Mouse (Mus musculus) brain, embryonic 14.5 days (tissue): Measurements from ENCODE around the gene Pde4b. TPM values are rescaled to one million over a fixed set of nuclear protein-coding genes. Genes with fewer than 3 reads are reported as not detected.

Experiments used
- DNase-seq: peaks from one replicate; pipeline ENCODE4 v3.0.0-alpha.2; 2011; ENCODE audit warnings: low read depth
- CTCF ChIP-seq: fragments of 200-500 bp; IDR thresholded peaks from 2 replicates; pipeline ENCODE4 v1.5.1; 2012; ENCODE audit warnings: inconsistent platforms, mild to moderate bottlenecking, moderate library complexity, borderline replicate concordance; ENCODE audit not compliant: insufficient read depth, insufficient read length; ENCODE audit errors: extremely low read depth
- POLR2A ChIP-seq: fragments of 200-500 bp; IDR thresholded peaks from 2 replicates; pipeline ENCODE4 v1.6.1; 2012; ENCODE audit warnings: mild to moderate bottlenecking, inconsistent platforms, borderline replicate concordance; ENCODE audit not compliant: poor library complexity, insufficient read depth, insufficient read length, severe bottlenecking; ENCODE audit errors: extremely low read depth
- polyA plus RNA-seq: library from polyadenylated mRNA; depleted of rRNA; stranded (reverse); fragments of >200 nt; gene quantifications from 2 replicates; pipeline ENCODE4 v1.2.3, GENCODE M21; 2012

The Pde4b gene
- polyA plus RNA-seq, 1 experiment, result 35.0 TPM

DNA sequence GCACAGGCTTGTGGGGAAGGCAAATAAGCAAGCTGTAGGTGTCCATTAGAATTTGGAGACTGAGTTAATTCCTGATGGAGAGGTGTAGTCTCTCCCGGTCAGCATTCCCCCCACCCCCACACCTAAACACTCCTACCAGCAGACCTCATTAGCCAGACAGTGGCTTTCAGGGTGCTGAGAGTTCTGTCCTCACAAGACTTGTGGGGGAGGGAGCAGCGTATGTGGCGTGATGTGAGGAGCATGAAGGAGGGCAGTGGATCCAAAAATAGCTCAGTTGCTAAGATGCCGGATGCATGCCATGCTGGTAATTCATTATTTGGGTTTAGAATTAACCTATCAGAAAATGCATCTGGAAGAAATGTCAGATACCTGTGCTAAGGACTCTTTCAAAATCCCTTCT, 321.6 kb downstream of the Pde4b start:
- TF ChIP-seq CTCF, result no peak
- TF ChIP-seq POLR2A, result no peak
- peak; percentile 38 for DNase-seq

GRCm38 (mm10) chr4:102413101-102413500, 325.8 kb downstream of the Pde4b start:
- peak; percentile 70 for DNase-seq
- no peak for TF ChIP-seq CTCF
- no peak for TF ChIP-seq POLR2A

GRCm38 (mm10) chr4:102413794-102414193, 326.5 kb downstream of the Pde4b start:
- TF ChIP-seq CTCF, result no peak
- TF ChIP-seq POLR2A, result no peak
- DNase-seq, result peak; percentile 90

- peak; percentile 14 for DNase-seq
- TF ChIP-seq POLR2A, result no peak
- TF ChIP-seq CTCF, result no peak
Measured at GRCm38 (mm10) chr4:102414610-102415009, 327.3 kb downstream of the Pde4b start.

- TF ChIP-seq POLR2A (no peak), CTCF (no peak)
- peak; percentile 63 for DNase-seq
Measured at GRCm38 (mm10) chr4:102420794-102421397, 333.6 kb downstream of the Pde4b start.

DNA sequence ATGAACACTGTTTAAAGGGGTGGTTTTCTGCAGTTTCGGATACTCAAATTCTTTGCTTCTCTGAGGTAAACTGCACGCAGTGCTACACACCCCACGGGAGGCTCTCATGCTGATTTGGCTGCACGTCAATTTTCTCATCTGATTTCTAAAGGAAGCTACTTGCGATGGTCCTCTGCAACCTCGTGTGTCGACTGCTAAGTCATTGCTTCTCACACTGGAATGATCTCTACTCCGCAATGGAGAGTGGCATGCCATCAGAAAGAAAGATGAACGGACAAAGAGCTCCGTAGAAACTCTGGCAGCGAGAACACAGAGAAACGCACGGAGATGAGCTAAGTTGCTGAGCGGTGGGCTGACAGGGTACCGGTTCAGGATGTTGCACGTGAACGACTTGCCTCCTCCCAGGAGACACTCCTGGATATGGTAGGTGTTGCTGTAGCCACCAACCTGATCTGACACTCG, 334.1 kb downstream of the Pde4b start:
- peak; percentile 67 for DNase-seq
- TF ChIP-seq CTCF (no peak), POLR2A (no peak)

- TF ChIP-seq POLR2A, result no peak
- no peak for TF ChIP-seq CTCF
- DNase-seq, result no peak
Measured at GRCm38 (mm10) chr4:102424104-102424503, 336.8 kb downstream of the Pde4b start.

DNA sequence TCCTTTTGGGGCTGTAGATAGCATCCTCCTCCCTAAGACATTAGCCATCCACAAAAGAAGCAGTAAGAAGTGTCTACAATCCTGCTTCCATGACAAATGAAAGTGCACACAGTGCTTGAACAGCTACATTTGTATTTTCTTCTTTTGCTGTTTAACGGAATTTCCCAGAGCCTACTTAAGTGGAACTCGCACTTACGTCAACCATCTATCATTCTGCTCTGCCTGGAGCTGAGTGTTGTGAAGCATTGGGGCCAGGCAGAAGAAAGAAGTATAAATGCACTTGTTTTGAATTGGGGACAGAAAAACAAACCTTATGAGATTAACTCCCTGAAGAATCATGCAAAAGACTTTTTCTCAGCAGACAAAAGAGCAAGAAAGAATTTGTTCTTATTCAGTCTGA, 338.1 kb downstream of the Pde4b start:
- TF ChIP-seq CTCF, result no peak
- TF ChIP-seq POLR2A, result no peak
- no peak for DNase-seq

GRCm38 (mm10) chr4:102429730-102430341, 342.5 kb downstream of the Pde4b start:
- TF ChIP-seq POLR2A (no peak), CTCF (no peak)
- no peak for DNase-seq

- DNase-seq, result peak; percentile 63
- TF ChIP-seq CTCF (no peak), POLR2A (no peak)
Measured at GRCm38 (mm10) chr4:102432040-102432782, 344.9 kb downstream of the Pde4b start.

- DNase-seq, result peak; percentile 60
- TF ChIP-seq POLR2A (no peak), CTCF (no peak)
Measured at GRCm38 (mm10) chr4:102439401-102440118, 352.2 kb downstream of the Pde4b start.

DNA sequence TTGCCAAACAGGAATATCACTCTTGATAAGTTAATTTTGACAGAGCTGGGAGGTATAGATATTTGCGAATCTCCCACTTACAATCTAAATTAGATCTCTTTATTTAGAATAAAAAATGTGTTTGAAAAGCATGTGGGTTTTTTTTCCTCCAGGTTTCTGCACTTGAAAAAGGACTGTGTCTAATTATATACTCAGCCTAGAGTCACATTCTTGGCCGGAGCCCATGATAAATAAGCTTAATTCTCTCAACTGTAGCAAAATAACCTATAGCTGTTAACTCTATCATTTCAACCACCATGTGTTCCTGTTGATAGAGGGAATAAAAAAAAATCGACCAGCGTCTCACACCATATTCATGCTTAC, 352.8 kb downstream of the Pde4b start:
- peak; percentile 56 for DNase-seq
- TF ChIP-seq POLR2A (no peak), CTCF (no peak)

- TF ChIP-seq POLR2A (no peak), CTCF (no peak)
- DNase-seq, result peak; percentile 65
Measured at GRCm38 (mm10) chr4:102443533-102443932, 356.2 kb downstream of the Pde4b start.
